Mouse (Mus musculus): ENCODE measurements at regions not wholly inside any gene's neighbourhood (a gene's known extent, or its start where the extent isn't known, plus 50 kb on each side); places are given as distances from the start of the nearest gene placed in this dataset.

- DNase-seq, result no peak
These were observed 325.0 kb downstream of the Gm49356 start for GRCm38 (mm10) chr15:59214096-59214495.

GRCm38 (mm10) chr15:59215239-59215638 lies 326.1 kb downstream of the Gm49356 start:
- no peak for DNase-seq

- DNase-seq, result no peak
These were observed 328.4 kb downstream of the Gm49356 start for GRCm38 (mm10) chr15:59217481-59217880.

- DNase-seq, result no peak
These were observed 329.8 kb downstream of the Gm49356 start for GRCm38 (mm10) chr15:59218916-59219315.

GRCm38 (mm10) chr15:59225637-59226036 lies 336.5 kb downstream of the Gm49356 start:
- no peak for DNase-seq

- DNase-seq, result no peak
These were observed 338.2 kb downstream of the Gm49356 start for GRCm38 (mm10) chr15:59227293-59227692.

- DNase-seq, result no peak
These were observed 341.4 kb downstream of the Gm49356 start for GRCm38 (mm10) chr15:59230536-59230935.

GRCm38 (mm10) chr15:59231703-59232102 lies 342.6 kb downstream of the Gm49356 start:
- DNase-seq, result no peak

GRCm38 (mm10) chr15:59232290-59232689 lies 343.2 kb downstream of the Gm49356 start:
- DNase-seq, result no peak

- no peak for DNase-seq
These were observed 348.5 kb downstream of the Gm49356 start for GRCm38 (mm10) chr15:59237446-59238161.

GRCm38 (mm10) chr15:59241752-59242151 lies 352.7 kb downstream of the Gm49356 start:
- DNase-seq, result no peak

- DNase-seq, result peak; percentile 61 to 73
These were observed 357.0 kb downstream of the Gm49356 start for GRCm38 (mm10) chr15:59245927-59246649.

- DNase-seq, result peak in 1 of 2 experiments; percentile 42
These were observed 359.6 kb downstream of the Gm49356 start for GRCm38 (mm10) chr15:59248477-59249260.

GRCm38 (mm10) chr15:59261380-59261779 lies 372.3 kb downstream of the Gm49356 start:
- DNase-seq, result no peak

GRCm38 (mm10) chr15:59262380-59262779 lies 373.3 kb downstream of the Gm49356 start:
- DNase-seq, result no peak

GRCm38 (mm10) chr15:59263433-59264328 lies 374.6 kb downstream of the Gm49356 start:
- peak; percentile 63 to 67 for DNase-seq
